Mouse (Mus musculus): ENCODE measurements around the gene Vdac2.
A peak's percentile ranks its signal among the peaks of the same experiment; 100 is the strongest.

Vdac2 gene

DNA sequence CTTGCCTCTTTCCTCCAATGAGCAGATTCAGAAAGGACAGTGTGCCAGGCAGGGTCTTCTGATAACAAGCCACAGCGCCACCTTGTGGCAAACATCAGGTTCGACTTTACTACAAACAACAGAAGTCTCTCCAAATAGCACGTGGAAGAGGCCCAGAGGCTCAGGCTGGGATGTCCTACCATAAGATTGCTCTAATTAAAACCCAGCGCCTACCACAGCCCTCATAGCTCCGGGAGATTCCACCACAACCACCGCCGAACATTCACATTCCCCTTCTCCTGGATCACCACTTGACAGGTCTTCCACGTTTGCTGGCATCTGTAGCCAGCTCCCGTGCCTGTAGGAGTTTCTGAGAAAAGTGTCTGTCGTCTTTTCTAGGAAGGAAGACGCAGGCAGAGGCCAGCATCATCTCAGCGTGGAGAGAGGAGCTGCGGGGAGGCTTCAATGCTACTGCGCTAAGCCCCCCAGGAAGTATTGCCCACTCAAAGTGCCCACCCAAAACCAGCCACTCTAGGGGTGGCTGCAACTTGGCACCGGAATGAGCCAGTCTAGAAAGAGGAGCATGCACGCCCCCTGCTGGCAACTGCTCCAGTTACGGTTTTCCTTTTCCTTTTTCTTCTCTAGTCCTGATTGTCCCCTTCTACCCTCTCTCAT, 28.5 kb downstream of the Vdac2 start:
- peak; percentile 76 for DNase-seq

GRCm38 (mm10) chr14:21854271-21854670, 29.2 kb downstream of the Vdac2 start:
- peak in 1 of 2 experiments; percentile 38 for DNase-seq

DNA sequence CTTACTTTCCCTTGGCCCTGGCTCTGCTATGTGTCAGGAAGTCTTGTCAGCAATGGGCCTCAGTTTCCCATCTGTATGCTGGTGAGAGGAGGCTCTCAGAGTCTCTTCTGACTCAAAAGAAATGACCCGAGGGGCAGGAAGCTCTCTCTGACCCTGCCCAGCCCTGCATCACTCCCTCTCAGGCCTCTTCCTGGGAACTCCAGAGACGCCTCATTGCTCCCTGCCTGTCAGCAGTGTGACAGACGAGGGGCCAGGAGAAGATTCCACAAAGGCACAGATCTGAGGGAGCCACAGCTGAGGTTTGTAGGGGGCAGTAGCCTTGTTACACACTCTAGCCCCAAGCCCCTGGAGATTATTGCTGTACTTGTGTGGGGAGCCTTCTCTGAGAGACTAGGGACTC, 30.9 kb downstream of the Vdac2 start:
- DNase-seq: no peak

GRCm38 (mm10) chr14:21856886-21857285, 31.8 kb downstream of the Vdac2 start:
- no peak for DNase-seq

DNA sequence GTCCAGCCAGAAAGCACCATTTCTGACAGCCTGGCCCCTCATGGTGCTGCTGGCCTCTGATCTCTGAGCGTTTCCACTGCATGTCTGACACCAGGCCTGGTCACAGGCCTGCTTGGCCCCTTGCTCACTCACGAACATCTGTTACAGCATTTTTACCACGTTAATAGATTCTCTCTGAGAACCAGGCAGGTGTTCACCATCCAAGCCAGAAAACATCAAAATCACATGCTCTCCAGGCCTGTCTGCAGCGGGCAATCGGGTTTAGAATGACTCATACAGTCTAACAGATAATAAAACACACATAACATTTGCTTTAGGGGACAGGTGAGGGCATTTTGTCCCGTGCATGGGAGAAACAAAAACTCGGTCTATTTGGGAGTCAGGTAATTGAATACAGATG, 41.3 kb downstream of the Vdac2 start:
- no peak for DNase-seq

- DNase-seq: no peak
These were observed 41.8 kb downstream of the Vdac2 start for GRCm38 (mm10) chr14:21866816-21867215.

DNA sequence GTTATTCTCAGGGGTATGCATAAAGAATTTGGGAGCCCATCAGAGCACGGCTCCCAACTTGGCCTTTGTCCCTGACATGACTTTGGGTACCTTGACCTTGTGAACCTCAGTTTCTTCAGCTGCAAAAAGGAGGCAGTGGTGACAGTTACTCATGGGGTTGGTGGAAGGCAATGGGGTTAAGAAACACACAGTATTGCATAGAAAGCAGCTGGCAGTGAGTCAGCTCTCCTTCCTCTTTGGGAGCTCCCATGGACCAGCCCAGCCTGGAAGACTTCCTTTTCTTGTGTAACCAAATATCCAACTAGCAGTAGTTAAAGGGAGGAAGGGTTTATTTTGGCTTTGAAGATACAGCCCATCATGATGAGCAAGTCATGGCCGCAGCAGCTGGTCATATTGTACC, 65.4 kb downstream of the Vdac2 start:
- DNase-seq: peak; percentile 40 to 49

GRCm38 (mm10) chr14:21891581-21892340, 66.7 kb downstream of the Vdac2 start:
- DNase-seq: peak; percentile 10 to 11

GRCm38 (mm10) chr14:21892341-21892659, 67.3 kb downstream of the Vdac2 start:
- no peak for DNase-seq
